Mouse (Mus musculus): Measurements from ENCODE around the gene Adamts16.

The Adamts16 gene

DNA sequence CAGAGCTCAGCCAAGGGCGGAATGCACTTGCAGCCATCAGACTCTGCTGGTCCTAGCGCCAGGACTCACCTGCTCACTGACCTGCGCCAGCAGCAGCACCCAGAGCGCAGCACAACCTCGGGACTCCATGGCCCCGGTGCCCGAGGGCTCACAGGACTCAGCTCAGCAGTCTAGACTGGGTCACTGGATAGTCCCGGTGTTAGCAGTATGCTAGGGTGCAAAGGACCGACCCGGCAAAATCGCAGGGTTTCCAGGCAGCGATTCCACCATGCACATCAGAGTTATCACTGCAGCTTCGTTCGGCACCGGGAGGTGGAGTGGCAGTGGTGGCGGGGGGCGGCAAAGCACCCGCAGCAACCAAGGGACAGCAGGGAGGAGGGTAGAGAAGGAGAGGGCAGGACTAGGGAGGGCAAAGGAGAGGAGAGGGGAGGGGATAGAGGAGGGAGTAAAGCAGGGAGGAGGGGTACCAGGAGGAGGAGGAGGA lies at the start of gene Adamts16:
Adamts16 (minus strand) TSS at position 391 of the 484 bp plus-strand sequence.
- no peak for TF ChIP-seq GATA4 (IDR thresholded peaks at IDR 0.05; ENCODE audit: insufficient replicate concordance, low read length)

DNA sequence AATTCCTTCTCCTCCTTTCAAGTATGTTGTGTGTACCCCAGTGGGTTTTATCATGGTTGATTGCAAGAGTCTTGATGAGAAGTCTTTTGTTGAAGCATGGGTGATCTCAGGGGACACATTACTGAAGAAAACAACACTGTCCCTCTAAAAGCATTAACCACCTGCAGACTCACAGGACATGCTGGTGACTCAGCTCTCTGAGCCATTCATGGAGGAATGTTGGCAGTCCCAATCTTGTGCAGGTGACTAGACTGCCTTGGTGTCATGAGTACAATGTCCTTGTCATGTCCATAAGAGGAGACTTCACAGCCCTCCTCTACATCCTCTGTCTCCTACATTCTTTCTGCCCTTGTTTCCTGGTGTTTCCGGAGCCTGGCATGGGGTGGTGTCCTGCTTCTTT lies 45.5 kb upstream of the Adamts16 start:
- TF ChIP-seq GATA4 (IDR thresholded peaks at IDR 0.05; ENCODE audit: insufficient replicate concordance, low read length): no peak

DNA sequence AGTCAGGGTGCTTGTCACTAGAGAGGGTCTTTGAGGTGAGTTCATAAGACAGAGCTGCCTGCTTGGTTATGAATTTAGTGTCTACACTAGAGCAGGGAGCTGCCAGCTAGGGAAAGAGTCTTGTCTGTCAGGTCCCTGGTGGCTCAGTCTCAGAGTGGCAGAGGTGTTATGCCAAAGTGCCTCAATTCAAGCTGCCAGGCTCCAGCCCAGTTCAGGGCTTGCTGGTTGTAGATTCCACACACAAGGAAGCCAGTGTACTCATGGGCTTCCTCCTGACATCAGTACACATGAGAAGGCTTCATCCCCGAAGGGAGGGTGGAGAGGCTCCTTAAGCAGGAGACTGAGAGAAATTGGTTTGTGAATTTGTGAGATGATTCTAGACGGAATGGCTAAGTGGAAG lies 43.4 kb upstream of the Adamts16 start:
- no peak for TF ChIP-seq GATA4 (IDR thresholded peaks at IDR 0.05; ENCODE audit: insufficient replicate concordance, low read length)

DNA sequence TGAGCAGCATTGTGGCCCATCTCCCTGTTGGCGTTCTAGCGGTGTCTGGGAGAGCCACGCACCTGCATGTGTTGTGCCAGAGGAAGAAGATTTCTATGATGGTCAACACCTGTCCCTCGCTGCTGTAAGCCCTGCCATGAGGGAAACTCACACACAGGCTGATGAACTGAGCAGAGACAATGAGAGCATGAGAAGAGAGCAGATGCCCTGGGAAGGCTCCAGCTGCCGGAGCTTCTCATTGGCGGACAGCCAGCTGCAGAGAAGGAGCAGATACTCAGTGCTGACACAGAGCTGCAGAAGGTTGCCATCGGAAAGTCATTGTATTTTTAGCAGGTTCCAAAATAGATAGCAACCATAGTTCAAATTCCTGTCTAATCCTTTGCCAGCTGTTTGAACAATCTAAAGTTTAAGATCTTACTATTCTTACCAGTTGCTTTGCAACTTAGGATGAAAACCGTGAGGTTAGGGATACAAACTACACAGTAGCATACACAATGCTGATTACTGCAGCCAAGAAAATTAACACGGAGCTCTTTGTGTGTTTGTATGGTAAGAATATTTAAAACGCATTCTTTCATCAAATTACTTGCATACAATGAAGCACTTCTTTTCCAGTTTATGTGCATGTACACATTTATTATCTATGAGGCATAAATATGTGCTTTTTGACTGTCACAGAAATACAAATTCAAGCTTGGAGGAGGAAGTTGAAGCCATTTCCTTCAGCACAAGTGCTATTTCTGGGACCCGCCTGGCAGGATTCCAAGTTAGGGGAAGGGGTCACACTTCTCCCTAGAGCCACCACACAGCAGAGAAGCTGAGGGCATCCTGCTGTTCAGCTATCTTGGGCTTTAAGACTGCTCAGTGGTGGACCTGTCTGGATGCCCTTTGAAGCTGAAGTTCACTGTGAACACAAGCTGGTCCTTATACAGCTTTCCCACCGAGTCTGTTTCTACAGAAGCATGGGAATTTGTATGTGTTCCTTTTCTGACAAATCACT lies 42.6 kb upstream of the Adamts16 start:
- no peak for TF ChIP-seq GATA4 (IDR thresholded peaks at IDR 0.05; ENCODE audit: insufficient replicate concordance, low read length)

DNA sequence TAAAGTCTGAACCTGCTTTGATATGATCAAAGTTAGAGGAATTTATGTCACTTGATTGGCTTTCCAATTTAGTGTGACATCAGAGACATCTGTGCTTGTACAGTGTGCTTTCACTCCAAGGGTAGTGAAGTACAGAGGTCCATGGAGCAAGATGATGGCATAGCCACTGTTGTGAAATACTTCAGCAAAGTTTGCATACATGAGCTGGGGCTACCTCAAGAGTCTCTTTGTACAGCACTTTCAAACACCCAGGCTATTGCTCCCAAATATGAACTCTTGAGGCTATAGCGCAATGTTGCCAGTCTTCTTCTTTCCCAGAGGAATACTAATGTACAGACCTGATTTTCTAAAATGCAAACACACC lies 35.9 kb upstream of the Adamts16 start:
- no peak for TF ChIP-seq GATA4 (IDR thresholded peaks at IDR 0.05; ENCODE audit: insufficient replicate concordance, low read length)

DNA sequence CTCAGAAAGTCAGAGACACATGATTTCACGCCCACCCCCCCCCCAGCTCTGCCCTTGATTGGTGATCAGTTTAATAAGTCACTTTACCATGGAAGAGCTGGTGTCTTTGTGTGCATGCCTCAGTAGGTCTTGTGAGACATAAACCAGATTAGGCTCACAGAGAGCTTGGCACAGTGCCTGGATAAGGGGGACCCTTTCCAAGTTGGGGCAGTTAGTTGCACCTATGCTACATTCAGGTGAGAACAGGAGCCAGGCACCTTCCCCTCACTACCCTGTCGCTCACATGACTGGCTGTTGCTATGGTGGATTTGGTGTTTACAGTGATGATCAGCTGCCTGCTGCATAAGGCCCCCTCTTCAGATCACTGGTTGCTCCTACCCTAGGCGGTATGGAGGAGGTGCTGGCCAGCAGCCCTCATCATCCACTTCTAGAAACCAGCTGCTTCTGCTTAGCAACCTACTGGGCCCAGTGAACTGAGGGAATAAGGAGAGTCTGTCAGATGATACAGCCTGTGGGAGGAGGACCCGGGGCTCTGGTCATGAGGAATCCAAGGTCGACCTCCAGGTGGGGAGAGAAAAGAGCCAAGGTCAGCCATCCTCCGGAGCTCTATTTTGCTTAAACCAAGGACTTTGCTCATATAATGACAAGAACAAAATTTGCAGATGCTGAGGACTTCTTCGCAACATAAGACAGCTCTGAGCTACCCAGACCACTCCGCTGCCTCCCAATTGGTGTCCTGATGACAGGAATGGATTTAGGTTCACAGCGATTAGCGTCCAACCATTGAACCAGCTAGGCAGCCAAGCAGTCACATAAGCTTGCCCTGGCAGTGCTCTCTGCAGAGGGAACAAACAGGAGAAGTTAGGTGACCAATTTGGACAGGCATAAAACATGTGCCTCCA lies 35.3 kb upstream of the Adamts16 start:
- no peak for TF ChIP-seq GATA4 (IDR thresholded peaks at IDR 0.05; ENCODE audit: insufficient replicate concordance, low read length)

DNA sequence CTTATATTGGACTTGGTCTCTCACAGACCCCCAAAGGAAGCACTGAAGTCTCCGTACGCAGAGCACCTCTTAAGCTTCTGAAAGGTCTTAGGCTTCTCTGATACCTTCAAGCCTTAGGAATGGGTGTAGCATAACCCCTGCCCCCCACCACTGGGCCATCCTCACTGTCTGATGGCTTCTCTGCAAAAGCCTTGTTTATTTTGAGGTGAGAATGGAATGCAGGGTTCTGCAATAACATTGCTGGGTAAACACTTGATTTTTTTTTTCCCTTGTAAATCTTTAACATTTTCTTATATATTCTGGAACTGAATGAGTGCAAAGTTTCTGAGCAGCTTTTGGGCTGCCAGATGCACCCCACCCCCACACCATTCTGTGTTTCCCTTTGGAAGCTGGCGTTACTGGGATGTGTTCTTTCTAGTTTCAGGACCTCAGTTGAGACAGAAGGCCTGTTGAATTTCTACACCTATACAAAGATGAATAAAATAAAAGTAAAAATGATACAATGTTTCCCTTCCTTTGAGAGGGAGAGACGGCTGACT lies 33.9 kb upstream of the Adamts16 start:
- no peak for TF ChIP-seq GATA4 (IDR thresholded peaks at IDR 0.05; ENCODE audit: insufficient replicate concordance, low read length)

DNA sequence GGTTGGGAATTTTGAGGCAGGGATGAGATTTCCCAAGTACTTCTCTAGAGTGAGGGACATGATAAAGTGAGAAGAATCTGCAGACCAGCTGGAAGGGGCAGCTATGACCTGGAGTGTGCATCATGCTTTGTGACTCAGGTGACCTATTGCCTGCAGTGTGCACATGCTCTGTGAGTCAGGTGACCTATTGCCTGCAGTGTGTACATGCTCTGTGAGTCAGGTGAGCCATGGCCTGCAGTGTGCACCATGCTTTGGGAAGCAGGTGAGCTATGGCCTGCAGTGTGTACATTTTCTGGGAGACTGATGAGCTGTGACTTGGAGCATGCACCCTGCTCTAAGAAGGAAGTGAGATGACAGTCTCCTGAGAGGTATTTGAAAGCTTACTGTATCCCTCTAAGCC lies 33.1 kb upstream of the Adamts16 start:
- no peak for TF ChIP-seq GATA4 (IDR thresholded peaks at IDR 0.05; ENCODE audit: insufficient replicate concordance, low read length)

DNA sequence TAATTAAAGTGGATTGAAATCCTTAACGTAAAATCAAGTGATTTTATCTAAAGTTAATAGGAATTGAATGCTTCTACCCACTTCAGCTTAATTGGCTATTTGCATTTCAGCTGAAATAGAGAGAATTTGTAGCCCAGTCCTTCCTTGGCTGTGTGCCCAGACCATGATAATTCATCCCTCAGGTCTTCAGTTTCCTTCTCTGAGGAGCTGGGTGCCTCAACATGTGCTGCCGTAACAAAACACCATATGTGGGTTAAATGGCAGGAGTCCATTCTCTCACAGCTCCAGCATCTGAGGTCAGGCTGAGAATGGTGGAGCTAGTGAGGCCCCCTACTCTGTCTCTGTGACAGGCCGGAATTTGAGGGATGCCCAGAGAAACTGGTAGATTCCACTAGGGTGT lies 29.4 kb upstream of the Adamts16 start:
- TF ChIP-seq GATA4 (IDR thresholded peaks at IDR 0.05; ENCODE audit: insufficient replicate concordance, low read length): no peak

DNA sequence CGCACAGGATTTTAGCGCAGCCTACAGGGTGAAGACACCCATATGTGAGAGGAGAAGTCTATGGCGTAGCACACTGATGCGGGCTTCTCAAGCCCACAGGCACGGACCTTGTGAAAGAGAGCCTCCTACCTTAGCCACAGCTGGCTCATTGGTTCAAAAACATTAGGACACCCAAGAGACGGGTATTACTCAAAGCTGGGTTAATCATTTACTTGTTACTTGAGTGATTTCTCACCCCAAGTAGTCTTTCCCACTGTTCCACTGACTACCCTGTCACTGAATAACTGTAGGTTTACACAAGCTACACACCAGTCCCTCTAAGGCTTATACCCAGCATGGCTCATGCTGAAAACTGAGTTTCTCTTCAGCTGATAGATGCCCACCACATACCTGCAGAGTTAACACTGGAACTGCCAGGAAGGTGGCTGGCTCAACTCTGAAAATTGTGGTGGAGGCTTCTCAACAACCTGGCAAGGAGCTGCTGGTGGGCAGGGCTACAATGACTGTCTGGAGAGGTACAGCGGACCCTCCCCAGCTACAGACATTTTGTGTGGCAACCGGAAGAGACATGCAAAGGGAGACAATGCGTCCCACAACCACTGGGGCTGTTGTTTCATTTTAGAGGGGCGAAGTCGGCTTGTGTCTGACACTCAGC lies 25.5 kb upstream of the Adamts16 start:
- TF ChIP-seq GATA4 (IDR thresholded peaks at IDR 0.05; ENCODE audit: insufficient replicate concordance, low read length): no peak

DNA sequence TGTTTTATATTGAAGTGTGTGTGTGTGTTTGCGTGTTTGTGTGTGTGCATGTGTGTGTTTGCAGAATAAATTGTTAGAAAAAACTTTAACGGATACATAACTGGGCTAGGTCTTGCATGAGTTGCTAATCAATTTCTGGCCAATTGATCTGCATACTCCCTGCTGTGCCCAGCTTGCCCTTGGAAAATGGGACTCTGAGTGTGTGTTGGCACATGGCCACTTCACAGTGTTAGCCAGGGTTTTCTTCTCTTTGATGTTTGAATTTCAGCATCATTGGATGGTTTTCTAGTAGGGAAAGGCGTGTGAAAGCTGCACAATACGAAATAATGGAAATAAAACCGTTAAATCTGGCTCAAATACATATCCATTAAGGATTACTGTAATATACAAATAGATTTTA lies 24.3 kb upstream of the Adamts16 start:
- TF ChIP-seq GATA4 (IDR thresholded peaks at IDR 0.05; ENCODE audit: insufficient replicate concordance, low read length): no peak

DNA sequence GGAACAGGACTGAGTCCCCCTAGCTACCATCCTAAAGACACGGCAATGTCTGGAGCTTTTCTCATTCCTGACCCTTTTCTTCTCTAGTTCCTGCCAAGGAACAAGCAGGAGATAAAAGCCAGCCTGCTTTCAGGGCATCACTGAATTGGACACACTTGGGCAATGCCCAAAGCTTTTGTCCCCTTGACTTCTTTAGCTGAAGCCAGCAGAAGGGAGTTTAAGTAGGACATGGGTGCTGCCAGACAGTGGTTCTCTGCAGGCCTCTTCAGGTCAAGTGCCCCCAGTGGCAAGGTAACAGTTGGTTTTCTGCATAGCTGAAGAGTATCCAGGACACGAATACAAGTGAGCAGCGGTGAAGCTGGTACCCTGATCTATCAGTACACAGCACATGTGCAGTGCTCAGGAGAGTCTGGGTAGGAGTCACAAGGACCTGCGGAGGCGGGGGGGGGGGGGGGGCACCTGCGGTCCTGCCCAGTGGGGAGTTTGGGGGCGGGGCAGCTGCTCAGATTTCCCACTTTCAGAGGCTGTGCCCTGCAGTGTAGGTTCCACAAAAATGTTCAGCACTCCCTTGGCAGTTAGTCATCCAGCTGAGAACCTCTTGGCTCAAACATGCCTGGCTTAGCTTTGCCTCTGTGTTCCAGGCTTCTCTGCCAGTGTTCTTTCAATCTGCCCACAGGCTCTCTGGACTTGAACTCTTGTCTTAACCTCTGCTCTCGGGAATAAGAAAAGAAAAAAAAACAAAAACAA lies 20.7 kb upstream of the Adamts16 start:
- no peak for TF ChIP-seq GATA4 (IDR thresholded peaks at IDR 0.05; ENCODE audit: insufficient replicate concordance, low read length)

DNA sequence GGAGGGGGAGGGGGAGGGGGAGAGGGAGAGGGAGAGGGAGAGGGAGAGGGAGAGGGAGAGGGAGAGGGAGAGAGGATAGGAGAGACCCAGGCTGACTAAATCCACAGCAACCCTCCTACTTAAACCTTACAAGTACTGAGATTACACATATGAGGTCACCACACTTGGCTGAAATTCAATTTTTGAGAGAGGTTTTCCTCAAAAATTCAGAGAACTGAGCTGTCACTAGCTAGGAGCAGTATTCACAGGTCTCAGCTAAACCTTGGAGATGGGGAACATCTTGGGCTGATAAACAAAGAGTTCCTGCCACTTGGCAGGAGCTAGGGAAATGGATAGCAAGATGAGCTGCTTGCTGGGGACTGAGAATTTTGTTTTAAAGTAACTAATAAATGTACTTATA lies 12.0 kb upstream of the Adamts16 start:
- no peak for TF ChIP-seq GATA4 (IDR thresholded peaks at IDR 0.05; ENCODE audit: insufficient replicate concordance, low read length)

DNA sequence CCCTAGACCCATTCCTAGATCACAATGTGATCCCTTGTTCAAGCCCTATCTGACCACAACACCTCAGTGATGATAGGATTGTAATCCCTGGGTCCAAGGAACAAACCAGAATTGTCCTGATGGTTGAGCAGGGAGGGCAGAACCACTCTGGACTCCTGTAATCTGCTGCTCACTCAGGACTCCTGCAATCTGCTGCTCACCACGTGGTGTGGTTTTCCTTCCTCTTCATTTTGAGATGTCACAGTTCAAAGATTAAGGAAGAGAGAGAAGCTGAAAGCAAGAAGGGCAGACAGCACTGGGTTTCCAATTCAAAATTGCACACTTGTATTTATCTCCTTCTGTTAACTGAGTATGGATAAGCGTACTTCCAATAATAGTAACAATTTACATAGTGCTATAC lies 5.3 kb upstream of the Adamts16 start:
- peak; percentile 89; the same call in 1 of the 2 replicates for TF ChIP-seq GATA4 (IDR thresholded peaks at IDR 0.05; ENCODE audit: insufficient replicate concordance, low read length)

All from liver, adult (tissue).